Mouse (Mus musculus): Measurements from ENCODE around the gene Itga4. TPM values are rescaled to one million over a fixed set of nuclear protein-coding genes. Genes with fewer than 3 reads are reported as not detected.

Itga4 gene
- total and polyA plus RNA-seq, 3 experiments = 22.7 to 97.5 (median 48.9) TPM

DNA sequence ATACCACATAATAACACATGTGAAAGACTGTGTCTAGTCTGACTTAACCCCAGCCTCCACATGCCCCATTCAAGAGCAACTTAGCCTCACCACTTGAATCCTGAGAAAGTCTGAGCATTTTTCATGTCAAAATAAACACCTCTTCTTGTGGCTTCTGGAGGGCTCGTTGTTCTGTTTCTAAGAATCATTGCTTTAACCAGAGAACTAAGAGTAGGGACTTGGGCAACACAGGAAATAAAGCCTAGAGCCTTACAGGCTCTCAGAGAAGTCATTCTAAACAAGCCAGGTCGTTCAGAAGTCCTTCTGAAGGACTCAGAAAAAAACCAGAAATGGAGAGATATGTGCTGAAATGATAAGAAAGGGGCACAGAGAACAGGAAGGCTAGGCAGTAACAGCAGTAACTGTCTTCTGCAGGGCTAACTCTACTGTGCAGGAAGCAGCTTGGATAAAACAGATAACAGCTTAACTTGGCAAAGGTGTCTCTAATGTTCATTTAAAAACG is 14.9 kb downstream of the Itga4 start (continued):
- peak; percentile 97 for TF ChIP-seq ZNF384 (IDR thresholded peaks at IDR 0.05; ENCODE audit: low read depth, low read length)
- TF ChIP-seq TCF12 (IDR thresholded peaks at IDR 0.05; ENCODE audit: low read depth, low read length) = peak; percentile 99
- no peak for TF ChIP-seq NRF1 (IDR thresholded peaks at IDR 0.05; ENCODE audit: insufficient read depth, low read depth, low read length, poor library complexity, severe bottlenecking)
- no peak for TF ChIP-seq MEF2A (IDR thresholded peaks at IDR 0.05; ENCODE audit: extremely low read depth, insufficient replicate concordance, low read depth, low read length, poor library complexity, severe bottlenecking)
- no peak for TF ChIP-seq USF1 (IDR thresholded peaks at IDR 0.05; ENCODE audit: low read depth, low read length)
- no peak for TF ChIP-seq ZC3H11A (IDR thresholded peaks at IDR 0.05; ENCODE audit: low read depth, low read length)
- TF ChIP-seq UBTF (IDR thresholded peaks at IDR 0.05; ENCODE audit: borderline replicate concordance, insufficient read depth, low read depth, low read length) = no peak

DNA sequence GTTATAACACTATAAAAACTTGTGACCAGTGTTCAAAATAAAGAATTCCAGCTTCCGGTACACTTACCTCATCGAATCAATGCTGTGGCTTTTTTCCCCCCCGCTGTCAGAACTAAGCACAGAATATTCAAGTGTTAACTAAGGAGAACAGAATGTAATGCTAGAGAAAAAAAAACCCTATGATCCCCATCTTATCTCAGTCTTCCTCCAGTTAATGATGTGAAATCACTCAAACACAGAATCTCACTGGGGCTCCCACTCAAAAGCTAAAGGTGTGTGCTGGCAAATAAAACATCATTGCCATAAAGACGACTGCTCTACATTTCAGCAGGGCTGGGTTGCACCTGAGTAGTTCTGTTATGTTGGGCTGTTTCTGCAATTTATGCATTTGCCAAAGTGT is 16.6 kb downstream of the Itga4 start:
- H3K27me3 ChIP-seq (ENCODE audit: control insufficient read depth in 1 of 2, insufficient read depth in 2 of 2, low read length in 2 of 2) = no peaks in the 10 kb centered on the region
- no peak for DNase-seq (ENCODE audit: low read depth, low spot score)
- no peak overlapping the region for H3K4me3 ChIP-seq (ENCODE audit: control insufficient read depth in 1 of 2, insufficient read depth in 1 of 2, low read depth in 2 of 2, low read length in 2 of 2)
- H3K79me2 ChIP-seq (ENCODE audit: control insufficient read depth, insufficient read depth, low read length, poor library complexity) = peaks cover 18% of the 10 kb centered on the region
- peaks cover 46 to 59% of the 10 kb centered on the region in 2 experiments for H3K36me3 ChIP-seq (ENCODE audit: control insufficient read depth in 1 of 2, insufficient read depth in 2 of 2, low read length in 2 of 2)
- TF ChIP-seq ELF1 (IDR thresholded peaks at IDR 0.05; ENCODE audit: low read depth, low read length) = no peak
- peak; percentile 26; the same call in 1 of the 2 replicates for TF ChIP-seq TCF12 (IDR thresholded peaks at IDR 0.05; ENCODE audit: low read depth, low read length)
- TF ChIP-seq SMC3 (IDR thresholded peaks at IDR 0.05; ENCODE audit: low read depth, low read length) = no peak
- no peak for TF ChIP-seq JUND (IDR thresholded peaks at IDR 0.05; ENCODE audit: low read depth, low read length)
- TF ChIP-seq EP300 (IDR thresholded peaks at IDR 0.05; ENCODE audit: low read depth in 1 of 2, low read length in 2 of 2) = peak in 1 of 2 experiments; percentile 58; a peak in 2 of 4 replicates
- TF ChIP-seq NELFE (IDR thresholded peaks at IDR 0.05; ENCODE audit: low read depth, low read length) = no peak
- peak; percentile 62 for TF ChIP-seq ZNF384 (IDR thresholded peaks at IDR 0.05; ENCODE audit: low read depth, low read length)
- TF ChIP-seq MAZ (IDR thresholded peaks at IDR 0.05; ENCODE audit: low read depth, low read length) = no peak
- TF ChIP-seq ZMIZ1 (IDR thresholded peaks at IDR 0.05; ENCODE audit: low read depth, low read length) = no peak
- peak; percentile 35; the same call in 1 of the 2 replicates for TF ChIP-seq GATA1 (IDR thresholded peaks at IDR 0.05; ENCODE audit: low read depth, low read length)
- no peak overlapping the region for H3K9ac ChIP-seq (ENCODE audit: control insufficient read depth, low read depth, low read length, poor library complexity, severe bottlenecking)
- no peaks in the 10 kb centered on the region for H3K9me3 ChIP-seq (replicated peaks; ENCODE audit: insufficient read depth, low read length)
- H3K4me1 ChIP-seq (ENCODE audit: control insufficient read depth in 1 of 2, insufficient read depth in 2 of 2, low read length in 2 of 2) = peaks cover 28 to 34% of the 10 kb centered on the region in 2 experiments
- H3K27ac ChIP-seq (ENCODE audit: control insufficient read depth, low read depth, low read length) = peak overlapping the region; percentile 23; the same call in 1 of the 2 replicates

GRCm38 (mm10) chr2:79278581-79278980 is 23.4 kb downstream of the Itga4 start:
- Histone ChIP-seq H3K27me3 (ENCODE audit: control insufficient read depth in 1 of 2, insufficient read depth in 2 of 2, low read length in 2 of 2) (no peaks in the 10 kb centered on the region), H3K9ac (ENCODE audit: control insufficient read depth, low read depth, low read length, poor library complexity, severe bottlenecking) (no peak overlapping the region), H3K4me3 (ENCODE audit: control insufficient read depth in 1 of 2, insufficient read depth in 1 of 2, low read depth in 2 of 2, low read length in 2 of 2) (no peak overlapping the region), H3K4me1 (ENCODE audit: control insufficient read depth in 1 of 2, insufficient read depth in 2 of 2, low read length in 2 of 2) (no peaks in the 10 kb centered on the region), H3K27ac (ENCODE audit: control insufficient read depth, low read depth, low read length) (no peak overlapping the region), H3K79me2 (ENCODE audit: control insufficient read depth, insufficient read depth, low read length, poor library complexity) (no peaks in the 10 kb centered on the region), H3K36me3 (ENCODE audit: control insufficient read depth in 1 of 2, insufficient read depth in 2 of 2, low read length in 2 of 2) (peaks cover 5 to 65% of the 10 kb centered on the region in 2 experiments), H3K9me3 (replicated peaks; ENCODE audit: insufficient read depth, low read length) (no peaks in the 10 kb centered on the region)
- TF ChIP-seq BHLHE40 (IDR thresholded peaks at IDR 0.05; ENCODE audit: borderline replicate concordance, low read depth, low read length) = no peak
- no peak for TF ChIP-seq UBTF (IDR thresholded peaks at IDR 0.05; ENCODE audit: borderline replicate concordance, insufficient read depth, low read depth, low read length)
- no peak for TF ChIP-seq EP300 (IDR thresholded peaks at IDR 0.05; ENCODE audit: low read depth in 1 of 2, low read length in 2 of 2)
- TF ChIP-seq MEF2A (IDR thresholded peaks at IDR 0.05; ENCODE audit: extremely low read depth, insufficient replicate concordance, low read depth, low read length, poor library complexity, severe bottlenecking) = no peak
- no peak for TF ChIP-seq MYB (IDR thresholded peaks at IDR 0.05; ENCODE audit: low read depth, low read length)
- no peak for TF ChIP-seq MAX (IDR thresholded peaks at IDR 0.05; ENCODE audit: low read length)
- TF ChIP-seq JUND (IDR thresholded peaks at IDR 0.05; ENCODE audit: low read depth, low read length) = no peak
- no peak for TF ChIP-seq MXI1 (IDR thresholded peaks at IDR 0.05; ENCODE audit: low read depth, low read length)
- no peak for TF ChIP-seq POLR2AphosphoS5 (IDR thresholded peaks at IDR 0.05; ENCODE audit: borderline replicate concordance, low read depth, low read length)
- no peak for TF ChIP-seq POLR2A (IDR thresholded peaks at IDR 0.05; ENCODE audit: control insufficient read depth in 1 of 2, insufficient read depth in 1 of 2, low read depth in 1 of 2, low read length in 2 of 2, poor library complexity in 1 of 2)
- no peak for TF ChIP-seq GATA1 (IDR thresholded peaks at IDR 0.05; ENCODE audit: low read depth, low read length)
- no peak for TF ChIP-seq POLR2AphosphoS2 (IDR thresholded peaks at IDR 0.05; ENCODE audit: low read length)
- no peak for TF ChIP-seq TCF12 (IDR thresholded peaks at IDR 0.05; ENCODE audit: low read depth, low read length)
- TF ChIP-seq NRF1 (IDR thresholded peaks at IDR 0.05; ENCODE audit: insufficient read depth, low read depth, low read length, poor library complexity, severe bottlenecking) = no peak
- no peak for TF ChIP-seq HCFC1 (IDR thresholded peaks at IDR 0.05; ENCODE audit: low read depth, low read length)
- no peak for TF ChIP-seq MYC (IDR thresholded peaks at IDR 0.05; ENCODE audit: low read depth, low read length)
- DNase-seq (ENCODE audit: low read depth, low spot score) = no peak

Data from MEL (cell line).